Mouse (Mus musculus): Measurements from ENCODE around the gene Il12rb2. TPM values are rescaled to one million over a fixed set of nuclear protein-coding genes. Genes with fewer than 3 reads are reported as not detected.

Il12rb2 gene
- 0.09 TPM in 1 of 2 replicates, not detected in the other for polyA plus RNA-seq (2015; fragmentation: Nextera tagmentation; extraction: Ambion mirVana)

DNA sequence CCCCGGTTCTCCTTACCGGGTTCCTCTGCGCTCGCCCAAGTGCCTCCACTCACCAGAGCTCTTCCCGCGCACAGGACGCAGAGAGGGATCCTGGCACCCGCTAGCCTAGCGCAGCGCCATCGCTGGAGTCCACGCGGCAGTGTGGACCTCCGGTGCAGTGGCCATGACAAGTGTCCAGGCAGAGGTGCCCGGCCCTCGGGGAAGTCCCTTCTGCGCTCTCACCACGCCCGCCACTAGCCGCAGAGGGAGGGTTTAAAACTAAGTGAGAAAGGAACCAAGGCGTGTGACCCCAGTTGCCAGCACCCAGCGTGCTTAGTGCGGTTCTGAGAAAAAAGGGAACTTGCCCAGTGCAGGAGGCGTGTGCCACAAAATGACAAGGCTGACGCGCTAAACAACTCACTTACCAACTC lies at the start of gene Il12rb2:
Il12rb2 (minus strand) TSS at position 207 of the 410 bp plus-strand sequence.
- no peak within 1 kb of the TSS for H3K27ac ChIP-seq
- no peaks in the 10 kb centered on the region for H3K36me3 ChIP-seq
- H3K4me3 ChIP-seq = peak within 1 kb of the TSS; percentile 32
- H3K4me2 ChIP-seq = peak within 1 kb of the TSS; percentile 59
- peaks cover 9% of the 10 kb centered on the region for H3K4me1 ChIP-seq (replicated peaks)
- peaks cover 13% of the 10 kb centered on the region for H3K27me3 ChIP-seq
- 5% methylated on average over 26 of the region's 26 CpGs for WGBS
- no peaks in the 10 kb centered on the region for H3K9me3 ChIP-seq
- H3K9ac ChIP-seq = no peak within 1 kb of the TSS
- no peak for ATAC-seq (ENCODE audit: low FRiP score)

GRCm38 (mm10) chr6:67421761-67422160 lies 45.8 kb upstream of the Il12rb2 start:
- Histone ChIP-seq H3K4me3 (no peak overlapping the region), H3K9me3 (no peaks in the 10 kb centered on the region), H3K27me3 (no peaks in the 10 kb centered on the region), H3K4me2 (no peak overlapping the region), H3K9ac (no peak overlapping the region), H3K36me3 (no peaks in the 10 kb centered on the region), H3K27ac (no peak overlapping the region), H3K4me1 (replicated peaks) (no peaks in the 10 kb centered on the region)
- no peak for ATAC-seq (ENCODE audit: low FRiP score)
- 71% methylated on average over 5 of the region's 5 CpGs for whole genome bisulfite sequencing

GRCm38 (mm10) chr6:67416557-67416956 lies 40.6 kb upstream of the Il12rb2 start:
- H3K4me1 ChIP-seq (replicated peaks) = no peaks in the 10 kb centered on the region
- no peak overlapping the region for H3K9ac ChIP-seq
- WGBS = 87% methylated on average over 3 of the region's 3 CpGs
- no peak for ATAC-seq (ENCODE audit: low FRiP score)
- H3K4me2 ChIP-seq = no peak overlapping the region
- H3K4me3 ChIP-seq = no peak overlapping the region
- no peaks in the 10 kb centered on the region for H3K9me3 ChIP-seq
- no peak overlapping the region for H3K27ac ChIP-seq
- no peaks in the 10 kb centered on the region for H3K36me3 ChIP-seq
- H3K27me3 ChIP-seq = no peaks in the 10 kb centered on the region

DNA sequence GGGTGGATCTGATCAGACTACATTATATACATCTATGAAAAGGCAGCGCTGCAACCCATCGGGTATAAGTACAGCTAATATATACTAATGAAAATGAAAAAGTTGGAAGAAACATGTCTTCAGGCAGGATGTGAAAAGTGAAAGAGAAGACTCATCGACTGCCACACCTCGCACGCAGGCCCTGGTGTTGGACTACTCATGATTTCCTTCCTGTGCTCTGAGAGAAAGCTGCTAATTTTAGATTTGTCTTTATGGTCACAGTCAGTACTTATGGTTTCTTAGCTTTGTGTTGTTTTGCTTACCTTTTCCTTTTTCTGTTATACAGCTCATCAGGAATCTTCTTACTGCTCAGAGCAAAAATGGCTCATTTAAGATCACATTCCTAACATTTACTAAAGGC lies 39.3 kb upstream of the Il12rb2 start:
- no peaks in the 10 kb centered on the region for H3K27me3 ChIP-seq
- 98% methylated on average over 5 of the region's 5 CpGs for WGBS
- no peaks in the 10 kb centered on the region for H3K4me1 ChIP-seq (replicated peaks)
- no peak for ATAC-seq (ENCODE audit: low FRiP score)
- no peak overlapping the region for H3K9ac ChIP-seq
- H3K9me3 ChIP-seq = no peaks in the 10 kb centered on the region
- no peak overlapping the region for H3K4me2 ChIP-seq
- no peaks in the 10 kb centered on the region for H3K36me3 ChIP-seq
- H3K4me3 ChIP-seq = no peak overlapping the region
- no peak overlapping the region for H3K27ac ChIP-seq

DNA sequence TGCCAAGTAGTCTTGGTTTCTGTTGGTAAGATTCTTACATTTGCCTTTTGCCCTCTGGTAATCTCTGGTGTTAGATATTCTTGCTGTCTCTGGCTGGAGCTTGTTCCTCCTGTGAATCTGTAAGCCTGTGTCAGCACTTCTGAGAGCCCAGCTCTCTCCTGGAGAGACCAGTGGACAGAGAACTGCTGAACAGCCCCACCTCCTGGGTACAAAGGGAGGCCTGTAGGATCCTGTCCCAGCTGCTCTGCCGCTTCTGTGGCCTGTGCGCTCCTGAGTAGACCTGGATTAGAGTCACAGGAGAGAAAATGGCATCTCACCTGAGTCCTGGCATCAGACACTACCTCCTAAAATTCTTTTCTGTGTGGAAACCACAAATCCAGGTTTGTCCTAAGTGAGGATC lies 37.4 kb upstream of the Il12rb2 start:
- Histone ChIP-seq H3K4me2 (no peak overlapping the region), H3K4me1 (replicated peaks) (no peaks in the 10 kb centered on the region)
- ATAC-seq (ENCODE audit: low FRiP score) = no peak

GRCm38 (mm10) chr6:67405281-67405682 lies 29.3 kb upstream of the Il12rb2 start:
- Histone ChIP-seq H3K9ac (no peak overlapping the region), H3K27me3 (no peaks in the 10 kb centered on the region), H3K9me3 (no peaks in the 10 kb centered on the region), H3K27ac (no peak overlapping the region), H3K4me2 (no peak overlapping the region), H3K36me3 (no peaks in the 10 kb centered on the region), H3K4me1 (replicated peaks) (0 out of 2 replicates have a peak, but pooled peaks cover 5% of the 10 kb centered on the region), H3K4me3 (no peak overlapping the region)
- ATAC-seq (ENCODE audit: low FRiP score) = peak; percentile 59
- WGBS = 18% methylated on average over 3 of the region's 3 CpGs

More for the DNA sequence above, 37.4 kb upstream of the Il12rb2 start:
- H3K27ac ChIP-seq = no peak overlapping the region
- no peaks in the 10 kb centered on the region for H3K27me3 ChIP-seq
- no peak overlapping the region for H3K9ac ChIP-seq
- no peak overlapping the region for H3K4me3 ChIP-seq
- no peaks in the 10 kb centered on the region for H3K9me3 ChIP-seq
- H3K36me3 ChIP-seq = no peaks in the 10 kb centered on the region
- WGBS = 84% methylated on average over 2 of the region's 2 CpGs

- no peaks in the 10 kb centered on the region for H3K36me3 ChIP-seq
- no peak overlapping the region for H3K4me2 ChIP-seq
- no peaks in the 10 kb centered on the region for H3K9me3 ChIP-seq
- H3K27me3 ChIP-seq = no peaks in the 10 kb centered on the region
- no peak overlapping the region for H3K9ac ChIP-seq
- H3K27ac ChIP-seq = no peak overlapping the region
- no peak overlapping the region for H3K4me3 ChIP-seq
- no peaks in the 10 kb centered on the region for H3K4me1 ChIP-seq (replicated peaks)
- ATAC-seq (ENCODE audit: low FRiP score) = no peak
- WGBS = 82% methylated on average over 5 of the region's 5 CpGs
Observed at GRCm38 (mm10) chr6:67399551-67399950, 23.6 kb upstream of the Il12rb2 start.

- no peaks in the 10 kb centered on the region for H3K36me3 ChIP-seq
- no peak overlapping the region for H3K4me2 ChIP-seq
- no peak for ATAC-seq (ENCODE audit: low FRiP score)
- no peak overlapping the region for H3K27ac ChIP-seq
- whole genome bisulfite sequencing = 94% methylated on average over 4 of the region's 4 CpGs
- H3K4me3 ChIP-seq = no peak overlapping the region
- H3K4me1 ChIP-seq (replicated peaks) = no peaks in the 10 kb centered on the region
- H3K9ac ChIP-seq = no peak overlapping the region
- no peaks in the 10 kb centered on the region for H3K27me3 ChIP-seq
- H3K9me3 ChIP-seq = no peaks in the 10 kb centered on the region
Observed at GRCm38 (mm10) chr6:67365785-67366184, 10.2 kb downstream of the Il12rb2 start.

DNA sequence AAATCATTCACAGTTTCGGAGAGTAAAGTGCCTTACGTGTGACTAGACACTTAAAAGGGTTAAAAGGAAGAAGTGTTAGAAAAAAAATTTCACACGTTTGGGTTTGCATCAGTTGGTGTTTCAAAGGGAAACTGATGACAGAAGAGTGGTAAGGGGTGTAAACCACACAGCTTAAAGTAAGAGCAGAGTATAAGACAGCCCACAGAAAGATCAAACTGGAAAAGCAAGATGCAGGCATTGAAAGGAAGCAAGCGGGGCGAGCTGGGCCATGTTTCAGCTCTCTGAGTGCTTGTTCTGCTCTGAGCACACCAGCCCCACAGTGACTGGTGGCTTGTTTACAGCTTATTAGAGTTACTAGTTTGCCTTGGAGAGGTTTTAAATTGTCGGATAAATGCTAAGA lies 27.9 kb downstream of the Il12rb2 start:
- ATAC-seq (ENCODE audit: low FRiP score) = no peak
- Histone ChIP-seq H3K9ac (no peak overlapping the region), H3K36me3 (no peaks in the 10 kb centered on the region), H3K9me3 (no peaks in the 10 kb centered on the region), H3K4me3 (no peak overlapping the region), H3K4me2 (no peak overlapping the region), H3K27ac (no peak overlapping the region), H3K27me3 (no peaks in the 10 kb centered on the region), H3K4me1 (replicated peaks) (no peaks in the 10 kb centered on the region)
- WGBS = 80% methylated on average over 6 of the region's 6 CpGs

DNA sequence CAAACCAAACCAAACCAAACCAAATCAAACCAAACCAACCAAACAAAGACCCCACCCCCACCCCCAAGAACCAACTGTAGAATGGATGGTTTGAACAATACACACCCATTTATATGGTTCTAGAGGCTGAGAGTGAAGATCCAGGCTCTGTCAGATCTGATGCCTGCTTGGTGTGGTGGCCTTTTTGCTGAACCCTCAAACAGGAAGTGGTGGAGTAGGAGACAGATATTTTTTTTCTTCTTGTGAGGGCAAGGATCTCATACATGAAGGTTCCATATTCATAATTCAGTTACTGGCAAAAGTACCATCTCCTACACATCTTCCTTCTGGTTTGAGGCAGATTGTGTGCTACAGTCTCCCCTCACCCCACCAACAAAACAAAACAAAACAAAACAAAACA lies 36.5 kb downstream of the Il12rb2 start:
- no peak for ATAC-seq (ENCODE audit: low FRiP score)
- Histone ChIP-seq H3K9me3 (no peaks in the 10 kb centered on the region), H3K4me1 (replicated peaks) (no peaks in the 10 kb centered on the region), H3K36me3 (no peaks in the 10 kb centered on the region), H3K27me3 (no peaks in the 10 kb centered on the region), H3K9ac (no peak overlapping the region), H3K4me3 (no peak overlapping the region), H3K4me2 (no peak overlapping the region), H3K27ac (no peak overlapping the region)

GRCm38 (mm10) chr6:67337943-67338342 lies 38.0 kb downstream of the Il12rb2 start:
- Histone ChIP-seq H3K4me1 (replicated peaks) (no peaks in the 10 kb centered on the region), H3K27me3 (no peaks in the 10 kb centered on the region), H3K9ac (no peak overlapping the region), H3K4me3 (no peak overlapping the region), H3K9me3 (no peaks in the 10 kb centered on the region), H3K4me2 (no peak overlapping the region), H3K27ac (no peak overlapping the region), H3K36me3 (no peaks in the 10 kb centered on the region)
- ATAC-seq (ENCODE audit: low FRiP score) = no peak

GRCm38 (mm10) chr6:67323788-67324187 lies 52.2 kb downstream of the Il12rb2 start:
- H3K4me3 ChIP-seq = no peak overlapping the region
- no peaks in the 10 kb centered on the region for H3K9me3 ChIP-seq
- H3K4me1 ChIP-seq (replicated peaks) = no peaks in the 10 kb centered on the region
- H3K36me3 ChIP-seq = no peaks in the 10 kb centered on the region
- ATAC-seq (ENCODE audit: low FRiP score) = no peak
- no peak overlapping the region for H3K9ac ChIP-seq
- no peak overlapping the region for H3K4me2 ChIP-seq
- WGBS = 90% methylated on average over 3 of the region's 3 CpGs
- H3K27me3 ChIP-seq = no peaks in the 10 kb centered on the region
- H3K27ac ChIP-seq = no peak overlapping the region

DNA sequence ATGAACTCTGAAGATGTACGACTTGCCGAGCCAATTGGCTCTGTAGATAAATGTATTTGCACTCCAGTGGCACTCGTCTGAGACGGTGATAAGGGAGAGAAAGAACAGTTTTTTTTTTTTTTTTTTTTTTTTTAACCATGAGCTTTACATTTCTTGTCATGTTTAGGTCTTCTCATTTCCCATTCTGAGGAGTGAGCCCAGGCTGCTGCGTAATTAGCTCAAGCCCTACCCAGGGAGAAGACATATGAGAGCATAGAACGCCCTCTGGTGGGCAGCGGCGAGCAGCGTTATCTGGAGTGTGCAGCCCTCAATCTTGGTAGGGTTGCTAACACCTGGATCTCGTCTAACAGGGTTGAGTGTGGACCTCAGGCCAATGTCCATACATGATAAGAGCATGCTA lies 57.5 kb downstream of the Il12rb2 start:
- Histone ChIP-seq H3K27ac (no peak overlapping the region), H3K9ac (no peak overlapping the region), H3K4me1 (replicated peaks) (no peaks in the 10 kb centered on the region), H3K36me3 (no peaks in the 10 kb centered on the region), H3K9me3 (no peaks in the 10 kb centered on the region), H3K4me2 (no peak overlapping the region), H3K27me3 (no peaks in the 10 kb centered on the region), H3K4me3 (no peak overlapping the region)
- 34% methylated on average over 10 of the region's 10 CpGs for WGBS
- ATAC-seq (ENCODE audit: low FRiP score) = peak; percentile 52; the same call in 1 of the 2 replicates
